Mouse (Mus musculus): ENCODE results near the gene Mtpn. TPM values are rescaled to one million over a fixed set of nuclear protein-coding genes. Genes with fewer than 3 reads are reported as not detected.

Gene Mtpn
- total RNA-seq (2021): 95.9 and 110 TPM in 2 replicates
- long read RNA-seq, experiment 1, transcript Mtpn-201 (4 exons, 3,960 nt): major isoform, 41 of 44 reads
- long read RNA-seq, experiment 1, partial matches to known transcripts: 0 of 44 reads
- long read RNA-seq, experiment 1, other reads (novel, unspliced or antisense): 3 of 44 reads
- long read RNA-seq, experiment 2, transcript Mtpn-201 (4 exons, 3,960 nt): major isoform, 36 of 41 reads
- long read RNA-seq, experiment 2, partial matches to known transcripts: 1 of 41 reads
- long read RNA-seq, experiment 2, other reads (novel, unspliced or antisense): 4 of 41 reads

- peak; percentile 100 for DNase-seq
These were observed at the start of gene Mtpn for GRCm38 (mm10) chr6:35539304-35540009. Mtpn (minus strand) TSS chr6:35539888.

- DNase-seq: no peak
These were observed 29.0 kb upstream of the Mtpn start for GRCm38 (mm10) chr6:35568731-35569130.

GRCm38 (mm10) chr6:35567755-35568154 is 28.1 kb upstream of the Mtpn start:
- DNase-seq: peak; percentile 39

GRCm38 (mm10) chr6:35559950-35560349 is 20.3 kb upstream of the Mtpn start:
- DNase-seq: no peak

- DNase-seq: no peak
These were observed 4.7 kb upstream of the Mtpn start for GRCm38 (mm10) chr6:35544352-35544751.

- no peak for DNase-seq
These were observed 3.1 kb upstream of the Mtpn start for GRCm38 (mm10) chr6:35542656-35543400.

GRCm38 (mm10) chr6:35540377-35540776 is 689 bp upstream of the Mtpn start:
- no peak for DNase-seq

GRCm38 (mm10) chr6:35538757-35539303 is 858 bp downstream of the Mtpn start:
- DNase-seq: peak; percentile 5

- no peak for DNase-seq
These were observed 3.7 kb downstream of the Mtpn start for GRCm38 (mm10) chr6:35536021-35536420.

- no peak for DNase-seq
These were observed 26.3 kb downstream of the Mtpn start for GRCm38 (mm10) chr6:35513362-35513761.

- no peak for DNase-seq
These were observed 34.9 kb downstream of the Mtpn start for GRCm38 (mm10) chr6:35504781-35505180.

- no peak for DNase-seq
These were observed 36.8 kb downstream of the Mtpn start for GRCm38 (mm10) chr6:35502904-35503303.

- DNase-seq: no peak
These were observed 39.6 kb downstream of the Mtpn start for GRCm38 (mm10) chr6:35499978-35500667.

- DNase-seq: no peak
These were observed 42.3 kb downstream of the Mtpn start for GRCm38 (mm10) chr6:35497406-35497805.

GRCm38 (mm10) chr6:35493851-35494250 is 45.8 kb downstream of the Mtpn start:
- no peak for DNase-seq

GRCm38 (mm10) chr6:35479651-35480335 is 59.9 kb downstream of the Mtpn start:
- DNase-seq: peak; percentile 8

- DNase-seq: no peak
These were observed 62.9 kb downstream of the Mtpn start for GRCm38 (mm10) chr6:35476830-35477229.

- no peak for DNase-seq
These were observed 76.0 kb downstream of the Mtpn start for GRCm38 (mm10) chr6:35463450-35464395.

- no peak for DNase-seq
These were observed 77.2 kb downstream of the Mtpn start for GRCm38 (mm10) chr6:35462484-35462883.
